Mouse (Mus musculus): ENCODE results near the gene Gm5148.

Gm5148 gene

DNA sequence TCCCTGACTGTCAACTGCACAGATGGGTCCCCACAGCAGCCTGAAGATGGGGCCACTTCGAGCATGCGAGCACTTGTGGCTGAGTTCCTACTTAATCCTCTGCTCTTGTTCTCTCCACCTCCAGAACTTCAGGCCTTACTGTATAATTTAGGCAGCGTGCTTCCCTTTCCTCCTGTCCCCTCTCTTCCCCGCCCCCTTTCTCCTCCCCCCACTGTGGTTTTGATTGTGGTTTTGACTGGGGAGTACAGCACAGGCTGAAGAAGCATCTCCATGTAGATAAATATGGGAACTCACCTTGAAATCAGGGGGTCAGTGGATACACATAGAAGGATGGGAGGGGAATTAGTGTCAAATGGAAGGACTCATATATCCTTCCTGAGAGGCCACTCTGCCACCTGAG, 31.3 kb downstream of the Gm5148 start:
- DNase-seq (ENCODE audit: low spot score in 2 of 2), result no peak

DNA sequence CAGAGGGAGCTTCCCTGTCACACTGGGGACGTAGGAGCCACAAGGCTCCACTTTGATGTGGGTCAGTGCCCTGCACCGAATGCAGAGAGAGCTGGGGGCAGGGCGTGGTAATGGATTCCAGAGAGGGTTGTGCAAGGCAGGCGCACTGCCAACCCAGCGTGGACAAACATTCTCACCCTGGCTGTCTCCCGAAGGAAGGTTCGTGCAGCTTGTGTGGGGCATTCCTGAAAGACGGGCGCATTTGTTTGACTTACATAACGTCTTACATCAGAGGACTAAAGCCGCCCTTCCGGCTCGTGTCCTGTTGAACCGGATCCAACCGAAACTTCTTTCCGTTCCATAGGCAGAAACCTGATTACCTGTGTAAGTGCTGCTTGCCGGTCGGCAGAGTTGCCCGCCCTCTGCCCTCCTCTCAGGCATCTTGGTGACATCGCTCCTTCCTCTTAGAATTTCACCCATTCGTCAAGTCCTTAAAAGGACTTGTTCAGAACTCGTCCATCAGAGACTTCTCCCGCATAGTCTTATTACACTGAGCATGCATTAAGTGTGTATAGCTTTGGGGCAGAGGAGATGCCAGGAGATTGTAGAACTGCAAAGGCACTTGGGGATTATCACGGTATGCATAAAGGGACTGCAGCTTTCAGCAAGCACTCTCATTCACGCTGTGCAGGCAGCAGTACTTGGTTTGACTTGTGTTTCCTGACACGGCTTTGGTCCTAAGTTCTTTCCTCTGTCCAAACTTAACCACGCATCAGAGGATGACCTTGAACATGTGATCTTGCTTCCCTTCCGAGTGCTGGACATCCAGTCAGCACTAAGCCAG, 36.9 kb downstream of the Gm5148 start:
- no peak for DNase-seq (ENCODE audit: low spot score in 2 of 2)

DNA sequence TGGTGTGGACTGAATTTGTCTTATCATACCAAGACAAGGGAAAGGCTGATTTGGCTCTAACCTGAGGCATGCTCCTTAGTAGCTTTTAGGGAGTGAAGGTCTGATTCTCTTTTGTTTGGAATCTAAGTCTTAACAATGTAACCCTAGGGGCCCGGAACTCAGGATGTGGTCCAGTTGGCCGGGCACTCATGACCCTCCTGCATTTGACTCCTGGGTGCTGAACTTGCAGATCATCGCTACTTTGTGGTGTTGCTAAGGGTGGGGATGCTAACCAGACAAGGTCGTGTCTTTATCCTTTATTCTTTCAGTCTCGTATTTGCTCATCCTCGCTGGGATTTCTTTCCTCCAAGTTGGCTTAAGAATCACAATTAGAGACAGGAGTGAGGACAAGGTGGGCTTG, 37.5 kb downstream of the Gm5148 start:
- DNase-seq (ENCODE audit: low spot score in 2 of 2), result no peak

DNA sequence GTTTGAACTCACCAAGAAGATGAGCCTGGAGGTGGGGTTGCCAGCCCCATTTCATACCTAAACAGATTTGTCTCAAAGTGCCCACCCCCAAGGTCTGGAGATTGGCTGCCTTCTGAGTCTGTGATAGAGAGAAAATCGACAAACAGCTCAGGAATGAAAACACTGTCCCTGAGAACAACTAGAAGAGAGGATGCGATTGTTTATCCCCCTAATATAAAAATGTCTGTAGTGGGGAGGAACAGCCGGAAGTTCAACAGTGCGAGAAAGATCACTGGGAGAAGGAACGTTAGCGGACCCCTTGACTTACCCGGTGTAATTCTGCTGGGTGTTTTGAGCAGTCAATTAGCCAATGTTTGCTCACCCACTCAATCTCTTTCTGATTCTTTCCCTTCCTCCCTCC, 38.1 kb downstream of the Gm5148 start:
- no peak for DNase-seq (ENCODE audit: low spot score in 2 of 2)

DNA sequence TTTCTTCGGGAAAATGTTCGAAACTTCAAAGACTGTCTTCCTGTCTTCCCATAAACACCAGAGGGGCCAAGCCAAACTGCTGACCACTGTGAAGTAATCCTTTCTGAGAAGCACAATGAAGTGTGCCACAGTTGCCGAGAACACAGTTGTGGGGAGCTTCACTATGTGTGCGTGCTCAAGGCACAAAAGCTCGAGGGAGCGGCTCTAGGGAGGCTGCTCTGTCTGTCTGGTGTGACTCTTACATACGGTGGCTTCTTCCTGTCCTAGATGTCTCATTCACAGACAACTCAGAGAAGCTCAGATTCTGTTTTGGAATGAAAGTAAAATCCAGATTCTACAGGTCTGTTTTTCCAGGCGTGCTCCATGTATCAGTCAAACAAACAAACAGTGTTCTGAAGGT, 48.0 kb downstream of the Gm5148 start:
- no peak for DNase-seq (ENCODE audit: low spot score in 2 of 2)

DNA sequence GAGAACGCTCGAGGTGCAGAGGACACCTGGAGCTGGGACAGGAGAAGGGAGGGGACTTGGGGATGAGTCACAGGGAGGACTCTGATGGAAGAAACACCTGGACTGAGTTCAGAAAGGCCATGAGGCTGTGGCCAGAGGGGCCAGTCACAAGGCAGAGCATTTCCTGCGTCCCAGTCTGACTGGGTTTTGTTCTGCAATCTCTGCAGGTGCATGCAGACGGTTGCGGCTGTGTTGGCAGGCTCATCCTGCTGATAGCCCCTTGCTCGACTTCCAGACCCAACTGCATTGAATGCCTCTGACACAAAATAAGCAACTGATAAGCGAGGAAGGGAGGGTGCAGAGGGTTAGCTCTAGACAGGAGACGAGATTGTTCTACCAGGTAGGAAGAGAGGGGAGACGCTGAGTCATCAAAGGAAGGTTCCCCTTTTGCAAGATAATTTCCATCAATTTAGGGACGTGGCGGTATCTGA, 49.2 kb downstream of the Gm5148 start:
- no peak for DNase-seq (ENCODE audit: low spot score in 2 of 2)

DNA sequence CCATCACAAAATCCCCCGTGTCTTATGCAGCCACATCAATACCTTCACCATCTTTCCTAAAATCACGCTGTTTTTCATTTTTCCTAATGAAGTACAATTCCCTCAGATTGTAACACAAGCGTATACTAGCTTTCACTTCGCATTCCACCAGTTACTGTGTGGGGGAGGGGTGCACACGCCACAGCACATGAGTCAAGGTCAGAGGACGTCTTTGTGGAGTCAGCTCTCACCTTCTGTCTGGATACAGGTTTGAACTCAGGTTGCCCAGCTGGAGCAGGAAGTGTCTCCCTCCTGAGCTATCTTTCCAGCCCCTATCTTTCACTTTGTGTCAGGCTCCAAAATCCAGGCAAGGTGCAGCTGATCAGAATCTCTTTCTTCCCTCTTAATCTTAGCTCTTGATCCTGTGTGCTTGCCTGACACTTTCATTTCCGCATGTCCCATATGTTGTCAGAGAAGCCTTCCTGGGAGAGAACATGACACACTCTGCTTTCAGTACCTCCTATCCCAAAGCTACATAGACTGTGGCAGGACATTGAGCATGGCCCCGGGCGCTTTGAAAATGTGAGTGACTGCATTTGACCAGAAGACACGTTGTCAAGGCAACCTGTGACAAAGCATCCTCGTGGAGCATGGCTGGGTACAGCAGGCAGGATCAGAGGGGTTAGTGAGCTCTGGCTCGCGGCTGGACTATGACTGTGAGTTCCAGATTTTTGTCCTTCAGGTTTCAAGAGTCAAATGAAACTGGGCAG, 50.6 kb downstream of the Gm5148 start:
- no peak for DNase-seq (ENCODE audit: low spot score in 2 of 2)

DNA sequence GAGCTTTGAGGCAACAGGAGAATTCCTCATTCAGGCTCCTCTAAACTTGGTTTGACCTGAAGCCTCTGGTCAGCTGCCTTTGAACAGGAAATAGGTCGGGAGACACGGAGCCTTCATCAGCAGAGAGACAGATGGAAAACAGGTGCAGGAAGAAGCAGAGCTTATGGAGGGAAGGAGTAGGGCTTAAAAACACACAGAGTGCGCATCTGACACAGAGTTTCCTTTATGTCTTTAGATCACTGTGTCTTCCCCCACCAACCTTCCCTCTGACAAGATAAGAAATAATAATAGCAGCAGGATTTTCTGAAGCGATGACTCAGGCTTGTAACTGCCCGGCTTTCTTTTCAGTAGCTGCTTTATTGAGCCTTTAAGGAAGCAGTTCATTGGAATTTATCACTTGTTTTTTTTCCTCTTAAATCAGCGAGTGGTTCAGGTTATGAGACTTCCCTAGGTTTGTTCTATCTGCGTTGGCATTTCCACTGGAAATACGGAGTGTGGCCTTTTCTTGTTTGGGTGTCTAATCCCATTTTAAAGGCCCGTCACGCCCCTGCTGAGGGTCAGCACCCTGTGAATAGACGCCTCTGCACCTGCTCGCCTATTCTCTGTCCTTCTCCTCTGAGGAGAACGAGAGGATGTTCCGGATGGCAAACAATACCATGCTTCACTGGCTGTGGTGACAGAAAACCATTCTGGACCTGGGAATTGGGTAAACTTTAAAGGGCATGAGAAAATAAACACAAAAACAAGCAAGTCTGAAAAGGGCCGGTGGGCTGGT, 51.8 kb downstream of the Gm5148 start:
- no peak for DNase-seq (ENCODE audit: low spot score in 2 of 2)

DNA sequence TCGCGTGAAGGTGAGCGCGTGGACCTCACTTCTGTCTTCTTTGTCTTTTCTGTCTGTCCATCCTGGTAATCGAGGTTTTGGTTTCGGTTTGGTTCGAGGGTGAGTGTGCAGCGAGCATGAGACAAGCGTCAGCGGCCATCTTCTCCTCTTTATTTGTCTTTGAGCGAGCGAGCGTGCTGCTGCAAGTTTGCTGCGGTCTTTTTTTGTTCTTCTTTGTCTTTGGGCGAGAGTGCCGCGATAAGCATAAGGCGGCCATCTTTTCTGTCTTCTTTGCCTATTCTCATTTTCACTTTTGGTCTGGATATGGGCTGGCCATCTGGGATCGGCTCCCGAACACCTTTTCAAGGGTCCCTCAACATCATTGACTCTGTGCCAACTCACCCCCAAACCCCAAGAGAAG, 55.2 kb downstream of the Gm5148 start:
- DNase-seq (ENCODE audit: low spot score in 2 of 2), result no peak

DNA sequence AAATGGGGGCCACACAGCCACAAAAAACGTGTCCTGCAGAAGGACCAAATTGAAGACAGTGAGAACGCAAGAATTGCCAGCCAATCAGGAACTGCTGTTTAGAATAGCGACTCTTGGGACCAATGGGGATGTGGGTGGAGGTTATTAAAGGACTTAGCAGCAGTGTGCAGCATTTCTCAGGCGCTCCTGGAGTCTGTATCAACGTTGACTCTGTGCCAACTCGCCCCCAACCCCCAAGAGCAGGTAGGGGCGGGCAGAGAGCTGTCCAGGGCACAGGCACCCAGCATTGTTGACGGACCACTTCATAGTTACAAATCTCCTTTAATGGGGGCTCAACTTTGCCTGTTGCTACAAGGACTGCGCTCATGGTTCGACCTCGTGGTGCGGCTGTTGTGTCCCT, 55.6 kb downstream of the Gm5148 start:
- no peak for DNase-seq (ENCODE audit: low spot score in 2 of 2)

DNA sequence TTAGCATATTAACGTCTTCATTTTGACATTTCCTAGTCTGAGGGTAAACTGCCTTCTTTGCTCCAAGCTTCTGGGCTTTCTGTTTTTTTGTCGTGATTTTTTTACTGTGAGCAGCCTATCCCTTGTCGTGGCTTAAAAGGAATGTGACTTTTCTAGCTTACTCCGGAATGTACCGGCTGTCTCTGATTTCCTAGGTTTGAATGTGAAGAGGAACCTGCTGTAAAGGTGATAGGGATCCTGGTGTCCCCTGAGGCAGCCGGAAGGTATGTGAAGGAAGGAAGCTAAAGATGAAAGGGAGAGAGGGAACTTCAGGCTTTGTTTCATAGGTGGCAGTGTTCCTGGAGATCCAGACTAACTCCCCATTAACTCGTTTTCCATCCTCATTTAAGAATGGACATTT, 56.6 kb downstream of the Gm5148 start:
- no peak for DNase-seq (ENCODE audit: low spot score in 2 of 2)

DNA sequence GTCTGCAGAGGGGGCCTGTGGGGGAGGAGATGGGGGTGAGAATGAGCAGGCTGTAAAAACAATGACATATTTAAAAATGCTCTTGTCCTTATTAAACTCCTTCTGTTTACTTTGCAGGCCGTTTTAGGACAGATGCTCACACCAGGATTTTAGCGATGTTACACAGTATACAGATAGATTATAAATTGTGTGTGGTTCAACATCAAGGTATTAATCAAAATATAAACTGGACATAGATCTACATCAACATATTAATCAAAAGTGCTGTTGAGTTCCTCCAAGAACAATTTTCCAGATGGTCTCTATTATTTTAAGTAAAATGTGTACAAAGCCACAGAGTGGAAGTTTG, 57.2 kb downstream of the Gm5148 start:
- no peak for DNase-seq (ENCODE audit: low spot score in 2 of 2)

DNA sequence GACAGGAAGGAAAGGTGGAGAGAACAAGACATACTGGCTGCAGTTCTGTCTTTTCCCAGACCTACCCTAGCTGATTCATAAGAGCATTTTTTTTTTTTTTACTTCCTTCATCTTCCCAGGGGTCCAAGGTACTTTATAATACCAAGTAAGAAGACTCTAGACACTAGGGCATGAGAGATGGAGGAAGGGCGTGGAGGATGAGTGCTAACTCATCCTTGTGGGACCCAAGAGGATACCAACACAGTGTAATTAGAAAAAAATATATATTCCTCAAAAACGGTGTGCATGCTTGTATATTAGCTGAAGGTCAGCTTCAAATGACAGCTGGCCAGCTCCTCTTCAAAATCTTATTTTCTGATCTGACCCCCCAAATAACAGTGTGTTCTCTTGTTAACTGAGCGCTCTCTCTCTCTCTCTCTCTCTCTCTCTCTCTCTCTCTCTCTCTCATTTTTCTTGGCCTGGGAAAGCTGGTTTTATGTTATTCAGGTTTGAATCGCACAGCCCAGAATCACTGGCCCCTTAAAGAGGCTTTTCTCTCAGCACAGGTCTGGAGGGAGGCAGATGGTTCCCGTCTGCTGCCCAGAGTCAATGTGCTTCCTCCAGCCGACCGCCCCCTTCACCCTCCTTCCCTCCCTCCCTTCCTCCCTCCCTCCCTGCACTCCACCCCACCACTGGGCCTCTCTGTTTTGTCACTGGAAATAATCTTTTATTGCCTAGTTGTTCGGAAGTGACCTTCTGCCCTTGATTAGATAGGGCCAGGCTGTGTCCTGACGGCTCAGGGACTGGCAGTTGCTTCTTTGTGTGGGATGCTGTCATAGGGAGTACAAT, 57.8 kb downstream of the Gm5148 start:
- DNase-seq (ENCODE audit: low spot score in 2 of 2), result no peak

Data from spleen, postnatal 4 days (tissue).